Mouse (Mus musculus): ENCODE data around the gene Nit1. TPM values are rescaled to one million over a fixed set of nuclear protein-coding genes. Genes with fewer than 3 reads are reported as not detected.
"Not testable (repeated sequence)": the region's sequence is repeated elsewhere in the genome, so short reads cannot be mapped to it uniquely, and the experiment has no call there.

The Nit1 gene
- polyA plus RNA-seq, 1 experiment from 2014 or later: 39.4 TPM

GRCm38 (mm10) chr1:171309321-171309720 is 36.1 kb downstream of the Nit1 start:
- no peaks in the 10 kb centered on the region for H3K27me3 ChIP-seq (ENCODE audit: low read depth, poor library complexity, severe bottlenecking)
- DNase-seq (ENCODE audit: low spot score): no peak
- 83% methylated on average over 2 of the region's 2 CpGs for WGBS

GRCm38 (mm10) chr1:171306157-171306556 is 39.3 kb downstream of the Nit1 start:
- not testable (repeated sequence) for H3K36me3 ChIP-seq; DNase-seq (ENCODE audit: low spot score); H3K9me3 ChIP-seq (replicated peaks); H3K27ac ChIP-seq (replicated peaks); H3K4me3 ChIP-seq; H3K4me1 ChIP-seq; H3K27me3 ChIP-seq (ENCODE audit: low read depth, poor library complexity, severe bottlenecking)
- 70% methylated on average over 5 of the region's 5 CpGs for WGBS

More at GRCm38 (mm10) chr1:171309321-171309720, 36.1 kb downstream of the Nit1 start:
- Histone ChIP-seq H3K4me3 (no peak overlapping the region), H3K9me3 (replicated peaks) (no peaks in the 10 kb centered on the region), H3K4me1 (no peaks in the 10 kb centered on the region), H3K27ac (replicated peaks) (no peak overlapping the region), H3K36me3 (no peaks in the 10 kb centered on the region)

DNA sequence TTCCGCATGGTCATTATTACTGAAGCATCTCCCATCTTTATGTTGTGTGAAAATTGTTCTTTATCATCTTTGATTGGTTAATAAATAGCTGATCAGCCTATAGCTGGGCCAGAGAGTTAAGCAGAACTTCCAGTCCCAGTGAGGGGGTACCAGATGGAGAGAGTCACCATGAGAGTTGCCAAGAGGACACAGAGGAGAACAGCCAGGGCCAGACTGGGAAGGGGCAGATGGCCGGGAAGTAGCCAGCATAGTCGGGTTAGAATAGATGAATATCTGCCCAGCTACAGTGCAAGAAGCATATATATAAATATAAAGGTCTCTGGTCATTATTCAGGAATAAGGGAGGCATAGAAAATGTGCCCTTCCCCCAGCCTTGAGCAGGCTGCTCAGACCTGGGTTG is 47.2 kb downstream of the Nit1 start:
- Histone ChIP-seq H3K4me3 (no peak overlapping the region), H3K4me1 (peaks cover 8% of the 10 kb centered on the region), H3K27ac (replicated peaks) (no peak overlapping the region), H3K36me3 (no peaks in the 10 kb centered on the region), H3K27me3 (ENCODE audit: low read depth, poor library complexity, severe bottlenecking) (peaks cover 33% of the 10 kb centered on the region), H3K9me3 (replicated peaks) (no peaks in the 10 kb centered on the region)
- WGBS: 79% methylated on average over 3 of the region's 3 CpGs
- no peak for DNase-seq (ENCODE audit: low spot score)

- peak overlapping the region; percentile 72 for H3K4me3 ChIP-seq
- DNase-seq (ENCODE audit: low spot score): no peak
- H3K27ac ChIP-seq (replicated peaks): peak overlapping the region; percentile 98
- H3K4me1 ChIP-seq: peaks cover 10% of the 10 kb centered on the region
- H3K36me3 ChIP-seq: peaks cover 2% of the 10 kb centered on the region
- no peaks in the 10 kb centered on the region for H3K9me3 ChIP-seq (replicated peaks)
- H3K27me3 ChIP-seq (ENCODE audit: low read depth, poor library complexity, severe bottlenecking): peaks cover 33% of the 10 kb centered on the region
- WGBS: 19% methylated on average over 3 of the region's 3 CpGs
Observed at GRCm38 (mm10) chr1:171295063-171295402, 50.4 kb downstream of the Nit1 start.

DNA sequence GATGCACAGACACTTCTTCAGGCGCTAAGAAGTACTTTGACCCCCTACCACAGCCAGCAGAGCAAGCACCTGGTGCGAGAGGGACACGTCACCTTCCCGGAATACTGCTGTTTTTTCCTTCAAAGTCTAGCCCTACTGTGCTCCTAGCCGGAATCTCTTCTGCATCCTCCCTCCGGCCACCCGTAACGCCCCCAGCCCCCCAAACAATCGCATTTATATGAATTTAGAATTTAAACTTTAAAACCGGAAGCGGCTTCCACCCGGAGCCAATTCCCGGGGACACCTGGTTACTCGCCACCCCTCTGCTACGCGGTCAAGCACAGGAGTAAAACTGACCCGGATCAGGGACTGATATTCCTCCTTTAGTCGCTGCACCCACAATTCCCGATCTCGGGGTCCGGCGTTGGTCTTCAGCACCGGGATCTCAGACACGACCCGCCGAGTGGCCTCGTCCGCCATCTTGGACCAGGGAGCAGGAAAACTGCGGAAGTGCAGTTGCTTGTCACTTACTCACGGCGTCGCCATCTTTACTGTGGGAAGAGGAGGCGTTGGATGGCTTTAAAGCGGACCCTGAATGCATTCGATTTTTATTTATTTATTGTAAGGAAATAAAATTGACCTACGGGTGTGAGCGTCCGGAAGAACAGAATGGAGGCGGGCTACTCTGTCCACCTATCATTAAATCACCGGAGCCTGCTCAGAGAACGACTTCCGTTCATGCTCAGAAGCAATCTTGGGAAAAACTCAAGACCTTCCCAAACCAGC is 51.0 kb downstream of the Nit1 start, which contains the start of gene Ufc1:
Ufc1 (minus strand) TSS at position 727 of the 765 bp plus-strand sequence.
- H3K36me3 ChIP-seq: peaks cover 8% of the 10 kb centered on the region
- peak; percentile 85 for DNase-seq (ENCODE audit: low spot score)
- H3K4me1 ChIP-seq: peaks cover 10% of the 10 kb centered on the region
- peak within 1 kb of the TSS; percentile 98 for H3K27ac ChIP-seq (replicated peaks)
- under 1% methylated on average over 42 of the region's 42 CpGs for WGBS
- peaks cover 33% of the 10 kb centered on the region for H3K27me3 ChIP-seq (ENCODE audit: low read depth, poor library complexity, severe bottlenecking)
- peak within 1 kb of the TSS; percentile 72 for H3K4me3 ChIP-seq
- H3K9me3 ChIP-seq (replicated peaks): no peaks in the 10 kb centered on the region

DNA sequence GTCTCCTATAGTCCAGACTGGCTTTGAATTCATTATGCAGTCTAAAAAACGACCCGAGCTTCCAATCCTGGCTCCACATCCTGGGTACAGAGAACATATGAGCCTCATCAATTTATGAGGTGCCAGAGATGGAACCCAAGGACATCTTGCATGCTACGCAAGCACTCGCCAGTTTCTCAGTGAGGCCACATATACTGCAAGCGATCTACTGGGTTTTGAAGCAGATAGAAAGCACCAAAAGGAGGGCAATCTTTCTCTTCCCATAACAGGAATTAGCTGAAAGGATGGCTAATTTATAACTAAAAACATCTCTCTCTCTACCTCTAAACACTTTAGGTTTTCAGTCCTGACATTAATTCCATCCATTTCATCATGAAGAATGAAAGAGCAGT is 51.5 kb downstream of the Nit1 start:
- H3K36me3 ChIP-seq: peaks cover 14% of the 10 kb centered on the region

GRCm38 (mm10) chr1:171293351-171293750 is 52.1 kb downstream of the Nit1 start:
- H3K36me3 ChIP-seq: peaks cover 19% of the 10 kb centered on the region
- H3K4me3 ChIP-seq: peak overlapping the region; percentile 72
- H3K9me3 ChIP-seq (replicated peaks): no peaks in the 10 kb centered on the region
- no peak overlapping the region for H3K27ac ChIP-seq (replicated peaks)
- H3K4me1 ChIP-seq: peaks cover 15% of the 10 kb centered on the region
- no peak for DNase-seq (ENCODE audit: low spot score)
- WGBS: 95% methylated on average over 3 of the region's 3 CpGs
- H3K27me3 ChIP-seq (ENCODE audit: low read depth, poor library complexity, severe bottlenecking): peaks cover 30% of the 10 kb centered on the region

More for the DNA sequence above, 51.5 kb downstream of the Nit1 start:
- WGBS: 57% methylated on average over 5 of the region's 5 CpGs
- H3K4me1 ChIP-seq: peaks cover 10% of the 10 kb centered on the region
- H3K27ac ChIP-seq (replicated peaks): peak overlapping the region; percentile 98
- peaks cover 33% of the 10 kb centered on the region for H3K27me3 ChIP-seq (ENCODE audit: low read depth, poor library complexity, severe bottlenecking)
- no peaks in the 10 kb centered on the region for H3K9me3 ChIP-seq (replicated peaks)
- peak overlapping the region; percentile 72 for H3K4me3 ChIP-seq
- DNase-seq (ENCODE audit: low spot score): no peak

- 70% methylated on average over 4 of the region's 4 CpGs for WGBS
- peak overlapping the region; percentile 100 for H3K27ac ChIP-seq (replicated peaks)
Observed at GRCm38 (mm10) chr1:171288328-171288727, 57.1 kb downstream of the Nit1 start.

More at GRCm38 (mm10) chr1:171288328-171288727, 57.1 kb downstream of the Nit1 start:
- Histone ChIP-seq H3K4me1 (peaks cover 35% of the 10 kb centered on the region), H3K27me3 (ENCODE audit: low read depth, poor library complexity, severe bottlenecking) (no peaks in the 10 kb centered on the region), H3K4me3 (peak overlapping the region; percentile 98), H3K9me3 (replicated peaks) (no peaks in the 10 kb centered on the region), H3K36me3 (peaks cover 55% of the 10 kb centered on the region)
- DNase-seq (ENCODE audit: low spot score): no peak

Other genes starting within 250 kb of the Nit1 start
- gene Cfap126, start 231.7 kb downstream of the Nit1 start, polyA plus RNA-seq (2016; fragmentation: Nextera tagmentation; extraction: Ambion mirVana): 2.8 and 2.9 TPM in 2 replicates
- 301 and 309 TPM in 2 replicates for gene Sdhc, start 195.0 kb downstream of the Nit1 start, polyA plus RNA-seq (2016; fragmentation: Nextera tagmentation; extraction: Ambion mirVana)
- 0.26 TPM in 1 of 2 replicates, not detected in the other for gene Mpz, start 194.9 kb downstream of the Nit1 start, polyA plus RNA-seq (2016; fragmentation: Nextera tagmentation; extraction: Ambion mirVana)
- 26.7 and 35.9 TPM in 2 replicates for gene Pcp4l1, start 149.4 kb downstream of the Nit1 start, polyA plus RNA-seq (2016; fragmentation: Nextera tagmentation; extraction: Ambion mirVana)
- 0.28 and 0.36 TPM in 2 replicates for gene Nr1i3, start 131.7 kb downstream of the Nit1 start, polyA plus RNA-seq (2016; fragmentation: Nextera tagmentation; extraction: Ambion mirVana)
- gene Tomm40l, start 123.1 kb downstream of the Nit1 start, polyA plus RNA-seq (2016; fragmentation: Nextera tagmentation; extraction: Ambion mirVana): 32.2 and 34.7 TPM in 2 replicates
- gene Apoa2, start 120.6 kb downstream of the Nit1 start, polyA plus RNA-seq (2016; fragmentation: Nextera tagmentation; extraction: Ambion mirVana): 4.1 and 4.4 TPM in 2 replicates
- gene Fcer1g, start 111.3 kb downstream of the Nit1 start, polyA plus RNA-seq (2016; fragmentation: Nextera tagmentation; extraction: Ambion mirVana): 12.7 and 21.1 TPM in 2 replicates
- 9.9 and 10.9 TPM in 2 replicates for gene Adamts4, start 95.2 kb downstream of the Nit1 start, polyA plus RNA-seq (2016; fragmentation: Nextera tagmentation; extraction: Ambion mirVana)
- 267 and 268 TPM in 2 replicates for gene Ndufs2, start 94.3 kb downstream of the Nit1 start, polyA plus RNA-seq (2016; fragmentation: Nextera tagmentation; extraction: Ambion mirVana)
- 63.5 and 69.5 TPM in 2 replicates for gene B4galt3, start 75.3 kb downstream of the Nit1 start, polyA plus RNA-seq (2016; fragmentation: Nextera tagmentation; extraction: Ambion mirVana)
- 53.0 and 63.9 TPM in 2 replicates for gene Ppox, start 64.5 kb downstream of the Nit1 start, polyA plus RNA-seq (2016; fragmentation: Nextera tagmentation; extraction: Ambion mirVana)
- 102 and 109 TPM in 2 replicates for gene Usp21, start 57.7 kb downstream of the Nit1 start, polyA plus RNA-seq (2016; fragmentation: Nextera tagmentation; extraction: Ambion mirVana)
- gene Ufc1, start 50.6 kb downstream of the Nit1 start, polyA plus RNA-seq (2016; fragmentation: Nextera tagmentation; extraction: Ambion mirVana): 102 and 108 TPM in 2 replicates
- 48.5 and 48.9 TPM in 2 replicates for gene Dedd, start 16.5 kb downstream of the Nit1 start, polyA plus RNA-seq (2016; fragmentation: Nextera tagmentation; extraction: Ambion mirVana)
- 146 and 155 TPM in 2 replicates for gene Pfdn2, start within 50 bp of the Nit1 start, polyA plus RNA-seq (2016; fragmentation: Nextera tagmentation; extraction: Ambion mirVana)
- gene Klhdc9, start 15.2 kb upstream of the Nit1 start, polyA plus RNA-seq (2016; fragmentation: Nextera tagmentation; extraction: Ambion mirVana): 1.8 and 2.3 TPM in 2 replicates
- gene Nectin4, start 24.5 kb upstream of the Nit1 start, polyA plus RNA-seq (2016; fragmentation: Nextera tagmentation; extraction: Ambion mirVana): 0.60 and 1.2 TPM in 2 replicates
- gene Arhgap30, start 43.3 kb upstream of the Nit1 start, polyA plus RNA-seq (2016; fragmentation: Nextera tagmentation; extraction: Ambion mirVana): 0.69 and 0.87 TPM in 2 replicates
- gene Usf1, start 65.7 kb upstream of the Nit1 start, polyA plus RNA-seq (2016; fragmentation: Nextera tagmentation; extraction: Ambion mirVana): 138 and 161 TPM in 2 replicates
- 8.4 and 9.6 TPM in 2 replicates for gene Tstd1, start 73.2 kb upstream of the Nit1 start, polyA plus RNA-seq (2016; fragmentation: Nextera tagmentation; extraction: Ambion mirVana)
- 14.0 TPM in 2 replicates for gene F11r, start 91.9 kb upstream of the Nit1 start, polyA plus RNA-seq (2016; fragmentation: Nextera tagmentation; extraction: Ambion mirVana)
- 10.5 and 13.6 TPM in 2 replicates for gene Alyref2, start 157.8 kb upstream of the Nit1 start, polyA plus RNA-seq (2016; fragmentation: Nextera tagmentation; extraction: Ambion mirVana)
- gene Itln1, start 189.6 kb upstream of the Nit1 start, polyA plus RNA-seq (2016; fragmentation: Nextera tagmentation; extraction: Ambion mirVana): not detected in 2 replicates
- gene Cd244a, start 213.5 kb upstream of the Nit1 start, polyA plus RNA-seq (2016; fragmentation: Nextera tagmentation; extraction: Ambion mirVana): 0.06 TPM in 1 of 2 replicates, not detected in the other